Mouse (Mus musculus): Measurements from ENCODE around the gene Ppp1r12a.

Gene Ppp1r12a

DNA sequence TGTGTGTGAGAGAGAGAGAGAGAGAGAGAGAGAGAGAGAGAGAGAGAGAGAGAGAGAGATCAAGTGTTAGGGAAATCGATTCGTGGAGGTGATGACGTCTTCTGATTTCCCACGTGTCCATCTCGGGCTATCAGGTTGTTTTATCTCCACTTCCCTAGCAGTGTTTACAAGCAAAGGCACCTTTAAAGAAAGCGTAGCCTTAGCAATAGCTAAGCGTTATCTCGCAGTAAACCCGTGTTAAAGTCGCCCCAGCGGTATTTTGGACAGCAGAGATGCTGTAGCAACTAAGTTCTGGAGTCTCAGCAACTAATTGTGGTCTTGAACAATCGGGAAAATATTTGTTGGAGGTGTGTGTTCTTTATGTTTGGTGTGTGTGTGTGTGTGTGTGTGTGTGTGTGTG lies 171.6 kb downstream of the Ppp1r12a start:
- no peak for DNase-seq (ENCODE audit: low spot score in 2 of 2)

Data from right cerebral cortex, adult 2 months (tissue).